Mouse (Mus musculus) forebrain, embryonic 15.5 days (tissue): ENCODE measurements around the gene Xpot. TPM values are rescaled to one million over a fixed set of nuclear protein-coding genes. Genes with fewer than 3 reads are reported as not detected.

ENCODE experiments used
- ATAC-seq: fragments of 200-750 bp; cut with Nextera tagmentation; replicated peaks from 2 replicates; pipeline ENCODE4 v1.8.0; 2017; ENCODE audit warnings: mild to moderate bottlenecking, moderate TSS enrichment, moderate library complexity
- H3K27ac ChIP-seq: fragments of 300-500 bp; sonication (generic); replicated peaks from 2 replicates; pipeline ENCODE4 v1.5.1; 2015; ENCODE audit warnings: mild to moderate bottlenecking, inconsistent platforms
- H3K27me3 ChIP-seq: fragments of 300-500 bp; sonication (generic); 2 replicates; pipeline ENCODE4 v1.6.1; 2015; ENCODE audit warnings: inconsistent platforms
- H3K36me3 ChIP-seq: fragments of 300-500 bp; sonication (generic); 2 replicates; pipeline ENCODE4 v1.6.1; 2015; ENCODE audit warnings: mild to moderate bottlenecking, inconsistent platforms
- H3K4me1 ChIP-seq: fragments of 300-500 bp; sonication (generic); 2 replicates; pipeline ENCODE4 v1.6.1; 2015; ENCODE audit warnings: inconsistent platforms
- H3K4me2 ChIP-seq: fragments of 300-500 bp; sonication (generic); replicated peaks from 2 replicates; pipeline ENCODE4 v1.6.1; 2015; ENCODE audit warnings: mild to moderate bottlenecking, inconsistent platforms
- H3K4me3 ChIP-seq: fragments of 300-500 bp; sonication (generic); 2 replicates; pipeline ENCODE4 v1.5.1; 2015; ENCODE audit warnings: mild to moderate bottlenecking, inconsistent platforms
- H3K9ac ChIP-seq: fragments of 300-500 bp; sonication (generic); replicated peaks from 2 replicates; pipeline ENCODE4 v1.6.1; 2015; ENCODE audit warnings: mild to moderate bottlenecking, inconsistent platforms
- H3K9me3 ChIP-seq: fragments of 300-500 bp; sonication (generic); 2 replicates; pipeline ENCODE4 v1.6.1; 2016; ENCODE audit warnings: inconsistent platforms
- WGBS: fragments of 180-500 bp; shearing (Covaris S2); methylation state at CpG from one replicate; pipeline ENCODE4 v1.1.7; 2015; ENCODE audit warnings: mixed read lengths; 5-methylcytosine and 5-hydroxymethylcytosine counted together
- polyA plus RNA-seq: library from polyadenylated mRNA; unstranded; fragments of >200 nt; fragmentation: Nextera tagmentation; extraction: Ambion mirVana; gene quantifications from 2 replicates; pipeline ENCODE4 v1.2.1, GENCODE M21; 2015

Gene Xpot
- 37.6 and 38.7 TPM in 2 replicates for polyA plus RNA-seq

GRCm38 (mm10) chr10:121626186-121626882 is at the start of gene Xpot:
Gene Xpot (minus strand): TSS chr10:121626332.
- WGBS = under 1% methylated on average over 67 of the region's 70 CpGs
- Histone ChIP-seq H3K4me1 (peaks cover 23% of the 10 kb centered on the region), H3K4me3 (peak within 1 kb of the TSS; percentile 94), H3K4me2 (peak within 1 kb of the TSS; percentile 67), H3K36me3 (peaks cover 12% of the 10 kb centered on the region; the same call in 1 of the 2 replicates), H3K27ac (peak within 1 kb of the TSS; percentile 95), H3K9me3 (no peaks in the 10 kb centered on the region), H3K27me3 (no peaks in the 10 kb centered on the region), H3K9ac (peak within 1 kb of the TSS; percentile 88)
- peak; percentile 100 for ATAC-seq

DNA sequence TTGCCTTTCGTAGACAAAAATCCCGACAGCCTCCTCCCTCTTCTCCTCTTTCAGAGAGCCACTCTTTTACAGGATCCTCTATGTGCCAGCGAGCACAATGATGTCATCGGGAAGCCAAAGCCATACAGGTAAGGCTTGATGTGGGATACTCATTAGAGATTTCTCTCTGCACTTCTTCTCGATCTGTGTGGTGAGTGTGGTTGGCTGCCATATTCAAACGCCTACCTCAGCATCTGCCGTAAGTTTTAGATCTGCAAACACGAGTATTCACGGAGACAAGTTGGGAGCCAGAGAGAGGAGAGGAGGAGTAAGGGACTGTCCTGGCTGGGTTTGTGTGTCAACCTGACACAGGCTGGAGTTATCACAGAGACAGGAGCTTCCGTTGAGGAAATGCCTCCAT is 43.0 kb upstream of the Xpot start:
- ATAC-seq = no peak
- H3K4me3 ChIP-seq = no peak overlapping the region
- WGBS = 90% methylated on average over 10 of the region's 10 CpGs
- H3K27ac ChIP-seq = no peak overlapping the region
- no peak overlapping the region for H3K9ac ChIP-seq
- no peaks in the 10 kb centered on the region for H3K27me3 ChIP-seq
- no peaks in the 10 kb centered on the region for H3K4me1 ChIP-seq
- no peaks in the 10 kb centered on the region for H3K36me3 ChIP-seq
- H3K4me2 ChIP-seq = no peak overlapping the region
- no peaks in the 10 kb centered on the region for H3K9me3 ChIP-seq

DNA sequence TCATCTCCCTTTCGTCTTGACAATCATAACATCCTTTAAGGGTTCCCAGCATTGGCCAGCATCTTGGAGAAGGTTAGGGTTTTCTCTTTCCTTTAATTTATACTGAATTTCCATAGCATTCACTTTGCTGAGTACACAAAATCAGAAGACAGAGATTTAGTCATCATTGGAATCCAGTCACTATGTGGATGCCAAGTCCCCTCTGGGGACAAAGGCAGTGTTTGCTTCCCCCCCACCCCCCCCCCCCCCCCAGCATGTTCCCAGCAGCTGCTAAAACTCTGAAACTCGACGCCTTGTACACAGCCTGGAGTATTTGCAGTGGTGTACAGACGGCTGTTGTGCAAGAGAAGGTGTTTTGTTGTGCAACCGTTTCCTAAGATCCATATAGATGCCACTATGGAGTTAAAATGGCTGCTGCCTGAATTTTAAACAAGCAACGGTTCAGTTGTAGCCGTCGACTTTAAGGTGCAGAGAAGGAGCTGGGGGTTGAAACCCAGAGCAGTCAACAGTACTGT is 39.6 kb upstream of the Xpot start:
- Histone ChIP-seq H3K27me3 (no peaks in the 10 kb centered on the region), H3K9ac (no peak overlapping the region), H3K36me3 (no peaks in the 10 kb centered on the region), H3K9me3 (no peaks in the 10 kb centered on the region), H3K27ac (no peak overlapping the region), H3K4me3 (no peak overlapping the region), H3K4me1 (0 out of 2 replicates have a peak, but pooled peaks cover 3% of the 10 kb centered on the region), H3K4me2 (no peak overlapping the region)
- ATAC-seq = no peak
- WGBS = 65% methylated on average over 8 of the region's 8 CpGs

DNA sequence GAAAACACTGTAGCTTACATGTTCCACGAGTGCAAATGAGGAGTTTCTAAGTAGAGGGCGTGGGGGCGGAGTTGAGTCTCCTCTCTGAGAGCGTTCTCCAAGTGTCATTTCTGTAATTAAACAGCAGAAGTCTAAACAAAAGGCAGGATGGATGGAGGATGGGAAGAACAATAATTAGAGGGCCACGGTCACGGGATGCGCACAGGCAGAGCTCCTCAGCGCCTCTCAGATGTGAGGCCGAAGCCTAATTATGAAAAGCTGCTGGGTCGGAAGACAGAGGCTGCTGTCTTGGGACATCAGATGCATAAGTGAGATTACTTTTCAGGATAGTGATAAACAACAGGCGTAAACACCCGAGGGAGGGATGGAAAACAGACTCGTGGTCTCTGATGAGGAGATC is 37.5 kb upstream of the Xpot start:
- Histone ChIP-seq H3K27ac (no peak overlapping the region), H3K4me2 (no peak overlapping the region), H3K4me1 (0 out of 2 replicates have a peak, but pooled peaks cover 3% of the 10 kb centered on the region), H3K4me3 (no peak overlapping the region), H3K27me3 (no peaks in the 10 kb centered on the region), H3K9me3 (no peaks in the 10 kb centered on the region), H3K36me3 (no peaks in the 10 kb centered on the region), H3K9ac (no peak overlapping the region)
- no peak for ATAC-seq
- 36% methylated on average over 13 of the region's 13 CpGs for WGBS

DNA sequence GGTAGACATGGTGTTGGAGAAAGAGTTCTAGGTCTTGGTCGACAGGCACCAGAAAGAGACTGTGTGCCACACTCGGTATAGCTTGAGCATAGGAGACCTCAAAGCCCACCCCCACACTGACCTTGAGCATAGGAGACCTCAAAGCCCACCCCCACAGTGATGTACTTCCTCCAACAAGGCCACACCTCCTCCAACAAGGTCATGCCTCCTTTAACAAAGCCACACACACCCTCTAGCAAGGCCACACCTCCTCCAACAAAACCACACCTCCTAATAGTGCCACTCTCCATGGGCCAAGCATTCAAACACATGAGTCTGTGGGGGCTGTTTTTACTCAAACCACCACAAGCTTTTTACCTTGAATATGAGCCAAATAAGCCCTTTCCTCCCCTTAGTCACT is 36.6 kb upstream of the Xpot start:
- Histone ChIP-seq H3K36me3 (no peaks in the 10 kb centered on the region), H3K9ac (no peak overlapping the region), H3K4me1 (0 out of 2 replicates have a peak, but pooled peaks cover 3% of the 10 kb centered on the region), H3K27ac (no peak overlapping the region), H3K4me3 (no peak overlapping the region), H3K27me3 (no peaks in the 10 kb centered on the region), H3K9me3 (no peaks in the 10 kb centered on the region), H3K4me2 (no peak overlapping the region)
- no peak for ATAC-seq
- WGBS = 86% methylated on average over 2 of the region's 2 CpGs

GRCm38 (mm10) chr10:121655907-121656306 is 29.8 kb upstream of the Xpot start:
- Histone ChIP-seq H3K4me1 (no peaks in the 10 kb centered on the region), H3K4me2 (no peak overlapping the region), H3K4me3 (no peak overlapping the region), H3K27ac (no peak overlapping the region), H3K36me3 (no peaks in the 10 kb centered on the region), H3K9me3 (no peaks in the 10 kb centered on the region), H3K27me3 (no peaks in the 10 kb centered on the region), H3K9ac (no peak overlapping the region)
- no peak for ATAC-seq
- WGBS = 63% methylated on average over 4 of the region's 4 CpGs

- 93% methylated on average over 1 of the region's 1 CpGs for WGBS
- no peak overlapping the region for H3K4me3 ChIP-seq
Measured at GRCm38 (mm10) chr10:121653079-121653478, 26.9 kb upstream of the Xpot start.

DNA sequence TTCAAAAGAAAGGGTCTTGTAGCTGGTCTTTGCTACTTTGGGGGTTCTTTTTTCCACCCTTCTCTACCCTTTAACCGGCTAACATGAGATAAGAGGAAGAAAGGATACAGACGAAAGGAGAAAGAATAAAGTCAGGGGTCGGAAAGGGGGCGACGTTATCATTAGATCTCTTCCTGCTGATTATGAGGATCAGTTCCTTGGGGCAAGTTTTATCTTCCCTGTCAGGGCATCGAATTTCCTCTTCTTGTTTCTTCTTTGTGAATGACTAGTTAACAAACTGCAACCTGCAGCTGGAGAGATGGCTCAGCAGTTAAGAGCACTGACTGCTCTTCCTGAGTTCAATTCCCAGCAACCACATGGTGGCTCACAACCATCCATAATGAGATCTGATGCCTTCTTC is 20.2 kb upstream of the Xpot start:
- no peak overlapping the region for H3K27ac ChIP-seq
- 74% methylated on average over 6 of the region's 6 CpGs for WGBS
- no peak overlapping the region for H3K4me2 ChIP-seq
- H3K36me3 ChIP-seq = no peaks in the 10 kb centered on the region
- H3K4me1 ChIP-seq = peaks cover 11% of the 10 kb centered on the region
- no peak overlapping the region for H3K4me3 ChIP-seq
- H3K9me3 ChIP-seq = no peaks in the 10 kb centered on the region
- H3K27me3 ChIP-seq = peaks cover 22% of the 10 kb centered on the region
- no peak for ATAC-seq
- no peak overlapping the region for H3K9ac ChIP-seq

More at GRCm38 (mm10) chr10:121653079-121653478, 26.9 kb upstream of the Xpot start:
- no peaks in the 10 kb centered on the region for H3K4me1 ChIP-seq
- H3K9me3 ChIP-seq = no peaks in the 10 kb centered on the region
- no peak overlapping the region for H3K9ac ChIP-seq
- H3K27me3 ChIP-seq = no peaks in the 10 kb centered on the region
- no peaks in the 10 kb centered on the region for H3K36me3 ChIP-seq
- H3K27ac ChIP-seq = no peak overlapping the region
- no peak for ATAC-seq
- no peak overlapping the region for H3K4me2 ChIP-seq

GRCm38 (mm10) chr10:121642054-121642947 is 16.2 kb upstream of the Xpot start:
- Histone ChIP-seq H3K4me2 (peak overlapping the region; percentile 96), H3K4me3 (peak overlapping the region; percentile 53), H3K9me3 (no peaks in the 10 kb centered on the region), H3K27ac (no peak overlapping the region), H3K9ac (peak overlapping the region; percentile 46), H3K36me3 (no peaks in the 10 kb centered on the region), H3K4me1 (peaks cover 18% of the 10 kb centered on the region), H3K27me3 (peaks cover 25% of the 10 kb centered on the region)
- WGBS = 5% methylated on average over 28 of the region's 28 CpGs
- ATAC-seq = 0 out of 2 replicates have a peak, but pooled peaks have one; percentile 24

GRCm38 (mm10) chr10:121641272-121642053 is 15.3 kb upstream of the Xpot start, which contains the start of gene D930020B18Rik:
Gene D930020B18Rik (plus strand): TSS chr10:121641588.
- Histone ChIP-seq H3K4me3 (peak within 1 kb of the TSS; percentile 53), H3K27me3 (peaks cover 25% of the 10 kb centered on the region), H3K4me2 (peak within 1 kb of the TSS; percentile 96), H3K9me3 (no peaks in the 10 kb centered on the region), H3K36me3 (no peaks in the 10 kb centered on the region), H3K4me1 (peaks cover 18% of the 10 kb centered on the region), H3K27ac (no peak within 1 kb of the TSS), H3K9ac (peak within 1 kb of the TSS; percentile 46)
- ATAC-seq = peak; percentile 44; the same call in 1 of the 2 replicates
- under 1% methylated on average over 69 of the region's 69 CpGs for WGBS

DNA sequence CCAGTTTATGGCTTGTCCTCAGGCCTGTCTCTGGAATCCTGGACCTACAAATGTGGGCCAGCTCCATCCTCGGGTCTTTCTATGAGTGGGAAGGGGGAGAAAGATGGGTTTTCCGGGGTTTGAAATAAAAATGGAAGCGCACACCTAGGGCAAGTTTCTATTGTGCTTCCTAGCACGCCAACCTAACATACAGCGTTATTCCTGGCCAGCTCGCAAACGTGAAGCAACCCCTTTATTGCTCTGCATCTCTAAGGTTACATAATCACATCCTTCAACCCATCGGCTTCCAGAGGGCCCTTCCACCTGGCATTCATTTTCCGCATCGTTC is 14.8 kb upstream of the Xpot start:
- no peaks in the 10 kb centered on the region for H3K36me3 ChIP-seq
- WGBS = 14% methylated on average over 10 of the region's 10 CpGs
- ATAC-seq = no peak
- peaks cover 25% of the 10 kb centered on the region for H3K27me3 ChIP-seq
- H3K4me3 ChIP-seq = peak overlapping the region; percentile 53
- no peak overlapping the region for H3K9ac ChIP-seq
- peak overlapping the region; percentile 96 for H3K4me2 ChIP-seq
- H3K27ac ChIP-seq = no peak overlapping the region
- H3K9me3 ChIP-seq = no peaks in the 10 kb centered on the region
- H3K4me1 ChIP-seq = peaks cover 18% of the 10 kb centered on the region
